Mouse (Mus musculus): ENCODE measurements around the gene Prkd2.

Prkd2 gene

DNA sequence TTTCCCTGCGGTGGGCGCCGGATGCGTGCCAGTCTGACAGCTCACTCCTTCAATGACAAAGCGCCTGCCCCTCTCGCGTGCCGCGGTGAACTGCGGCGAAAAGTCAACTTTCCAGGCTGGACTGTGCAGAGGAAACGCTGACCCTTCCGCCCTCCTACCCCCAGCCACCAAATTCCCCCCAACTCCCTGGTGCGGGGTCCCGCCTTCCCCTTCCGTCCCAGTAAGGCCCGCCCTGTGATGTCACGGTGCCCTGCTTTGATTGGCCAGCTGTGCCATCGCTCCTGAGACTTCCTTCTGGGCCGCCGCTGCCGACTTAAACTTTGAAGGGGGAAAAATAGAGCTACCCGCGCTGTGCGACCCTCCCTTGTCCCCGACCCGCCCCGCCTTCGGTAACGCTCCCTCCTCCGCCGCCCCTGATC, at the start of gene Prkd2:
Prkd2 (plus strand) TSS at position 258 of the 419 bp plus-strand sequence.
- peak; percentile 75 for DNase-seq (ENCODE audit: low read depth, low spot score)

DNA sequence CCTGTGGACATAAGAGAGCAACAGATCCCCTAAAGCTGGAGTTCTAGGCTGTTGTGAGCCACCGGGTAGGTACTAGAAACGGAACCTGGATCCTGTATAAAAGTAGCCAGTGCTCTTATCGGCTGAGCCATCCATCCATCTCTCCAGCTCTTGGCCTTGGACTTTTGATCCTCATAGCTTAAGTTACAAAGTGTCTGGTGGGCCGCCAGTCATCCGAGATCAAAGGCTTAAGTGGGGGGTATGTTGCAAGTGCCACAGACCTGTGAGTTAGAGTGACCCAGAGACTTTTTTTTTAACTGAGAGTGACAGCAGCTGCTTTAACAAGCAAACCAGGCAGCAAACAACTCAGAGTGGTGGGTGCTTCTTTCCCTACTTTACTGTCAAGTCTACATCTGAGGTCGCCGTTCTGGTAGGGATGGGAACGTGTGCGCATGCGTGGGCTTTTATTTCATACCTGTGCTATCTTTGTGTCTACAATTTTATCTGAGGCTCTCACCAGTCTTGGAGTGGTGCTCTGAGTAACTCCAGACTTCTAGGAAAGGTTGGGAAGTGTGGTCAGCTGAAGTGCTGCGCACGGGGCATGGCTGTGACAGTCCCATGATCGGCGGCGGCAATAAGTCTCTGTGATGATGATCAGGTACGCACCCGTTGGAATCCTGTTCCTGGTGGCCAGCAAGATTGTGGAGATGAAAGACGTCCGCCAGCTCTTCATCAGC, 49.5 kb upstream of the Prkd2 start:
- no peak for DNase-seq (ENCODE audit: low read depth, low spot score)

DNA sequence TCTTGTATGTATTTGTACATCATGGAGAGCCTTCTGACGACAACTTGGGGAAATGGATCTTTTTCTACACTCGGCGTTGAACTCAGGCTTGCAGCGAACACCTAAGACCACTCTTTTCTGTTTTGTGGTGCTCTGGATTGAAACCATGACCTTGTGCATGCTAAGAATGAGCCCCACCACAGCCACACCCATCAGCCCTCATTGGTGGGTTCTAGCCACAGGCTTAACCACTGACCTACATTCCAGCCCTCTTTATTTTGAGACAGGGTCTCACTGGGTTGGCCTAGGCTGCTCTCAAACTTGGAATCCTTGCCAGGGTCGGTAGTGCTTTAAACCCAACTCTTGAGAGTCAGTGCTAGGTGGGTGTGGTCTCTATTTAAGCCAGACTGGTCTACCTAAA, 47.8 kb upstream of the Prkd2 start:
- DNase-seq (ENCODE audit: low read depth, low spot score), result no peak

DNA sequence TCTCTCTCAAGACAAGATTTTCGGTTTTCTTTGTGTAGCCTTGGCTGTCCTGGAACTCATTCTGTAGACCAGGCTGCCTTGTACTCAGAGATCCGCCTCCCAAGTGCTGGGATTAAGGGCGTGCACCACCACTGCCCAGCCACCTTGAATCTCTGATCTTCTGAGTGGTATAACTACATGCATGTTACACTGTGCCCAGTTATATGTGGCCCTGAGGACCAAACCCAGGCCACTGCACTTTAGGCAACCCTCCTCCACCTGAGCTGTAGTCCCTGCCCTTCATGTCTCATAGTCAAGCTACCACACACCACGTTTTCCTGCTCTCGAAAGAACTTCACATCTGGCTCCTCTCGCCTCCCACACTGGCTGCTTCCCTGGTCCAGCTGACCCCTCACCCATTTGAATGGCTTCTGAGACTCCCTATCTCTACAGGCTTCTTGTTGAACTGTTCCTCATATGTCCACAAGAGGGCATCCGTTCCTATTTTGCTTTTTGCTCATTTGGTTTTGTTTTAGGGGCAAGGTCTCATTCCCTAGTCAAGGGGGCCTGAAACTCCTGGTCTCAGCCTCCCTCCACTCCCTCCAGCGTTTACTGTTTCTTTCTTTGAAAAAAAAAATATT, 38.2 kb upstream of the Prkd2 start:
- peak; percentile 71 for DNase-seq (ENCODE audit: low read depth, low spot score)

DNA sequence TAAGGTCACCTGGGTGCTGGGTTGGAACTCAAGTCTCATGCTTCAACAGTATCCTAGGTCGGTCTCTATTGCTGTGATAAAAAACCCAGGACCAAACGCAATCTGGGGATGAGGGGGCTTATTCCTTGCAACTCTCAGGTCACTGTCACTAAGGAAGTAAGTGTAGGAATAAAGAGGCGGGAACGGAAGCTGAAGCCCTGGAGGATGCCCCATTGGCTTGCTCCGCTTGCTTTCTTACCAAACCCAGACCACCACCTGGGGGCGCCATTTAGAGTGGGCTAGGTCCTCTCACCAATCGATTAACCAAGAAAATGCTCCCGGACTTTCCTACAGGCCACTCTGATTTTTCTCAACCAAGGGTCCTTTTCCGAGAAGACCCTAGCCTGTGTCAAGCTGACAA, 34.8 kb upstream of the Prkd2 start:
- peak; percentile 72 for DNase-seq (ENCODE audit: low read depth, low spot score)

DNA sequence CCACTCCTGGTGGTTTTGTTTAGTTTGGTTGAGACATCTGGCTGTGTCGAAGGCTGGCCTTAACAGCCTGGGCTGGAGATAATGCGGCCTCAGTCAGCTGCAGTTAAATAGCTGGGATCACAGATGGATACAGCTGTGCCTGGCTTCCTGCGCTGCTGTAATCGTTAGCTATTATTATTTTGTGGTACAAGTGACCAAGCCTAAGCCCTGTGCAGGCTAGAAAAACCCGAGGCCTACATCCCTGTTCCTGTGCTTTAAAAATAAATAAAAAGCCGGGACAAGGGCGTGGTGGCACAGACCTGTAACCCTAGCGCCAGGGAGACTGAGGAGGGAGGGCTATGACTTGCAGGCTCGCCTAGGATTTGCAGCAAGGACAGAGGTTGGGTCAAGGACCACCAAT, 34.1 kb upstream of the Prkd2 start:
- no peak for DNase-seq (ENCODE audit: low read depth, low spot score)

DNA sequence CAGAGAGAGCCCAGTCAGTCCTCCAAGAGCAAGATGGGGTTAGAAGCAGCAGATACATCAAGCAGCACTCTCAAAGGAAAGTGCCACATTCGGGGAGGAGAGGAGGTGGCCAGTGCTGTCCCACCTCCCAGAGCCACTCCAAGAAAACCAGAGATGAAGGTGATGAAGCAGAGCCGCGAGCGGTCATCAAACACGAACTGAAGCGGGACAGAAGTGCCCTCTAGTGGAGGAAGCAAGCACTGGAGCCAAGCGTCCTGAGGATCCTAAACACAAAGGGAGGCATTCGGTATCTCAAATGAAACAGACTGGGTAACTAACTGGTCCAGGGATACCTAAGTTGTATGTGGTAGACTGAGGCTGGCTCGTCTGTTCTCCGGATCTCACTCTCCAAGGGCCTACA, 33.0 kb upstream of the Prkd2 start:
- peak; percentile 90 for DNase-seq (ENCODE audit: low read depth, low spot score)

- DNase-seq (ENCODE audit: low read depth, low spot score), result no peak
Observed at GRCm38 (mm10) chr7:16810399-16810919, 32.2 kb upstream of the Prkd2 start.

GRCm38 (mm10) chr7:16810920-16811648, 31.6 kb upstream of the Prkd2 start:
- peak; percentile 74 for DNase-seq (ENCODE audit: low read depth, low spot score)

DNA sequence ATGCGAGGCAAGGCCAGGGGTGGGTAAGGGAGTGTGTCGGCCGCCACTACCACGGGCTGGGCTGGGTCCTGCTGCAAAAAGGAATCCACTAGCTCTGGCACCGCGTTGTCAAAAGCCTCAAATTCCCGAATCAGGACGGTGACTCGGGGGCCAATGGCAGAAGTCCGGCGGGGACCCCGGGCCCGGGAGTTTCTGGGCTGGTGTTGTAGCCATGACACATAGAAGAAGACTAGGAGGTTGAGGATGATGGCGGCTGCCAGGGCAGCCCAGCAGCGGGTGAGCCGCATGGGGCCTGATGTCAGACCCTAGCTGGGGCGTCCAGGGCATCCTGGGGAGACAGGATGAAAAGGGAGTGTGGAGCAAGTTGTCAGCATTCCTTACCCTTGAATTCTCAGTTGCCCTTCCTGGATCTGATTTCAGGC, 31.0 kb upstream of the Prkd2 start:
- DNase-seq (ENCODE audit: low read depth, low spot score), result no peak

GRCm38 (mm10) chr7:16812505-16812904, 30.2 kb upstream of the Prkd2 start:
- no peak for DNase-seq (ENCODE audit: low read depth, low spot score)

DNA sequence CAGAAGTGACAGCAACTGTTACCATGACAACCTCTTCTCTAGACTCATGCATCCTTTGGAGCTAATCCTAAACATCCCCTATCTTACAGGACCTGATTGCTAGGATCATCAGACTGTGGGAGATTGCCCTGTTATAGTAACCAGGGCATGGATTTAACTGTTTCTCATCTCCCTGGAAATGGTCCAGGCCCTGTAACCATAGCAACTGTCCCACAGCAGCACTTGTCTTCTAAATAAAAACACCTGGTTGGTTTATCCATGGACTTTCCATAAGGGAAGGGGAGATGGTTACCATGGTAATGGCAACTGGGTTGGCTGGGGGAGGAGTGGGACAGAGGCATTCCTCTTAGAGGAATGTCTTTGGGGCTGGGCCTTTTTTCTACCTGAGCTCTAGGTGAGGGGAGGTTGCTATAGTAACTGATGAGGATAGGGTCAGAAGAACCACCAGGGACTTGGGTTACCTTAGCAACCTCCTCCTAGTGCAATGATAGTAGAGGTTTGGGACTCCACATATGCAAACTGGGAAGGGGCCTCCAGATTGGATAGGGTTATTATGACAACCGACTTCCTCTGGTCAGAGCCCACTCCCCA, 27.3 kb upstream of the Prkd2 start, which contains the start of gene Strn4:
Strn4 (plus strand) TSS at position 539 of the 591 bp plus-strand sequence.
- peak; percentile 52 for DNase-seq (ENCODE audit: low read depth, low spot score)

GRCm38 (mm10) chr7:16816078-16816474, 26.6 kb upstream of the Prkd2 start:
- peak; percentile 92 for DNase-seq (ENCODE audit: low read depth, low spot score)

DNA sequence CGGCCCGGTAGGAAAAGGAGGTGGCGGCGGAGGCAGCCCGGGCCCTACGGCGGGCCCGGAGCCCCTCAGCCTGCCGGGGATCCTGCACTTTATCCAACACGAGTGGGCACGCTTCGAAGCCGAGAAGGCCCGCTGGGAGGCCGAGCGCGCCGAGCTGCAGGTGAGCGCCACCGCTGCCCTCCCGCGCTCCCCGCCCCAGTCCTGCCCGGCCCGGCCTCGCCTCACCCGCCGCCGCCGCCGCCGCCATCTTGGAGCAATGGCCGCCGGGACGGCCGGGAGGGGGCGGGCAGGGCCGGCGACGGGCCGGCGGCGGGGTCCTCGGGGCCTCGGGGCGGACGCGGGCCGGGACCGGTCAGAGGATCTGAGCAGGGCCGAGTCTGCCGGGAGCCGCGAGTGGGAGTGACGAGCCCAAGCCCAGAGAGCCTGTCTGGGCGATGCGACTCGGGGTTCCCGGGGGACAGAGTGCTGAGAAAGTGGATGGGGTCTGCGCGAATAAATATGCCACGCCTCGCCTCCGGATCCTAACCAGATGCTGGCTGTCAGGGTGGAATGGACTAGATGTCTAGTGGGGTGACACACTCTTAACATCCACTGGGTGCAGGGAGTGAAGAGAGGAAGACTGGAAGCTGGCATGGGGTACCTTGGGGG, 26.1 kb upstream of the Prkd2 start, which contains the start of gene Fkrp:
Fkrp (minus strand) TSS at position 258 of the 648 bp plus-strand sequence.
- DNase-seq (ENCODE audit: low read depth, low spot score), result peak; percentile 32

GRCm38 (mm10) chr7:16817693-16818092, 25.0 kb upstream of the Prkd2 start:
- no peak for DNase-seq (ENCODE audit: low read depth, low spot score)

GRCm38 (mm10) chr7:16819794-16820193, 22.9 kb upstream of the Prkd2 start:
- no peak for DNase-seq (ENCODE audit: low read depth, low spot score)

DNA sequence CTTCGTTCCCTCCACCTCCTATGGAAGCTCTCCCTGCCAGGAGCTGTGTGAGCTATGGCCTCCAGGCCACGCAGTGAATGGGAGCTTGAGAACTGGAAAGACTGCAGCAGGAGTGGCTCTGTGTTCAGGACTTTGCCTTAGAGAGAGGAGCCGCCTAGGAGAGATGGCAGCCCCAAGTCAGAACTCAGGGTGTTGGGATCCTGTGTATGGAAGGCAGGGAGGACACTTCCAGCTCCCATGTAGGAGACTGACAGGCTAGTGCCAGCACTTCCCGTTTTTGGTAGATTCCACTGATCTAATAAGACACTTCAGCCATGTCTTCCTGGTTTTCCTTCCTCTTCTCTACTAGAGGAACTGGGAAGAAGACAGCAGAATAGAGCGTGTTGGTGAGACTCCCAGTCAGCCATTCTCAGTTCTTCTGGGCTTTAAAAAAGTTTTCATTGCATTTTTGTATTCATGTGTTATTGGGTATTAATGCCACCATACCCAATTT, 22.4 kb upstream of the Prkd2 start:
- DNase-seq (ENCODE audit: low read depth, low spot score), result no peak

DNA sequence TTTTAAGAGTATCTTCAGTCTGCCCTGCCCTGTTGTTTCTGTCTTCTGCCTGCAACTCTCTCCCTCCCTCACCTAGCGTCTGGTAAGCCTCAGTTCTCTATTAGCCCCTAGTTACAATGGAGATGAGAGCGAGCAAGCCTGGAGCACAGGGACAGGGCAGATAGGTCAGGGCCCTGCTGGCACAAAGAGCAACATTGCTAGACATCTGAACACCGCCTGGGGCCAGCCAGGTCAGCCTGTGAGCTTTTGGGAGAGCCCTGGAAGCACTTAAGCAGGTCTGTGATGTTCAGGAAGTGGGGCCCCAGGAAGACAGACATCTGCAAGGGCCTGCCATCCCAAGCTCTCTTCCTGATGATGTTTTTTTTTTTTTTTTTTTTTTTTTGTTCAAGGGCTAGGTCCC, 21.6 kb upstream of the Prkd2 start:
- DNase-seq (ENCODE audit: low read depth, low spot score), result no peak

- no peak for DNase-seq (ENCODE audit: low read depth, low spot score)
Observed at GRCm38 (mm10) chr7:16821669-16822101, 21.0 kb upstream of the Prkd2 start.

- no peak for DNase-seq (ENCODE audit: low read depth, low spot score)
Observed at GRCm38 (mm10) chr7:16823734-16824133, 19.0 kb upstream of the Prkd2 start.

- DNase-seq (ENCODE audit: low read depth, low spot score), result peak; percentile 42
Observed at GRCm38 (mm10) chr7:16825785-16826184, 16.9 kb upstream of the Prkd2 start.
